Mouse (Mus musculus) forebrain, embryonic 14.5 days (tissue): ENCODE results near the gene Ahnak2. TPM values are rescaled to one million over a fixed set of nuclear protein-coding genes. Genes with fewer than 3 reads are reported as not detected.

Experiments
- ATAC-seq: fragments of 200-750 bp; cut with Nextera tagmentation; 2 replicates; pipeline ENCODE4 v1.8.0; 2017; ENCODE audit warnings: mild to moderate bottlenecking, moderate library complexity
- DNase-seq: peaks from one replicate; pipeline ENCODE4 v3.0.0-alpha.2; 2015; ENCODE audit warnings: low spot score
- H3K27ac ChIP-seq: fragments of 300-500 bp; sonication (generic); 2 replicates; pipeline ENCODE4 v1.5.1; 2014; ENCODE audit warnings: low read depth, mild to moderate bottlenecking, control low read depth, low read length, moderate library complexity
- H3K27me3 ChIP-seq: fragments of 300-500 bp; sonication (generic); replicated peaks from 2 replicates; pipeline ENCODE4 v1.6.1; 2014; ENCODE audit warnings: low read length, control low read depth, mixed read lengths; ENCODE audit not compliant: control insufficient read depth, insufficient read depth
- H3K36me3 ChIP-seq: fragments of 300-500 bp; sonication (generic); 2 replicates; pipeline ENCODE4 v1.6.1; 2014; ENCODE audit warnings: low read length, control low read depth; ENCODE audit not compliant: control insufficient read depth, insufficient read depth
- H3K4me1 ChIP-seq: fragments of 300-500 bp; sonication (generic); 2 replicates; pipeline ENCODE4 v1.6.1; 2014; ENCODE audit warnings: antibody characterized with exemption, low read length, control low read depth; ENCODE audit not compliant: control insufficient read depth, insufficient read depth
- H3K4me2 ChIP-seq: fragments of 300-500 bp; sonication (generic); 2 replicates; pipeline ENCODE4 v1.6.1; 2014; ENCODE audit warnings: mild to moderate bottlenecking, control low read depth, low read length
- H3K4me3 ChIP-seq: fragments of 300-500 bp; sonication (generic); 2 replicates; pipeline ENCODE4 v1.5.1; 2014; ENCODE audit warnings: low read depth, low read length, control low read depth
- H3K9ac ChIP-seq: fragments of 300-500 bp; sonication (generic); 2 replicates; pipeline ENCODE4 v1.6.1; 2014; ENCODE audit warnings: mild to moderate bottlenecking, low read length, control low read depth, moderate library complexity
- H3K9me3 ChIP-seq: fragments of 300-500 bp; sonication (generic); replicated peaks from 2 replicates; pipeline ENCODE4 v1.6.1; 2016; ENCODE audit warnings: low read length, control low read depth, mixed read lengths; ENCODE audit not compliant: control insufficient read depth
- WGBS: fragments of 180-500 bp; shearing (Covaris S2); extraction: QIAGEN DNeasy Blood & Tissue Kit; methylation state at CpG from one replicate; pipeline ENCODE4 v1.1.7; 2014; 5-methylcytosine and 5-hydroxymethylcytosine counted together
- polyA plus RNA-seq: library from polyadenylated mRNA; unstranded; fragments of >200 nt; fragmentation: Nextera tagmentation; extraction: Ambion mirVana; gene quantifications from 2 replicates; pipeline ENCODE4 v1.2.1, GENCODE M21; 2014

Ahnak2 gene
- polyA plus RNA-seq, 1 experiment from 2014 or later, result 0.29 TPM

DNA sequence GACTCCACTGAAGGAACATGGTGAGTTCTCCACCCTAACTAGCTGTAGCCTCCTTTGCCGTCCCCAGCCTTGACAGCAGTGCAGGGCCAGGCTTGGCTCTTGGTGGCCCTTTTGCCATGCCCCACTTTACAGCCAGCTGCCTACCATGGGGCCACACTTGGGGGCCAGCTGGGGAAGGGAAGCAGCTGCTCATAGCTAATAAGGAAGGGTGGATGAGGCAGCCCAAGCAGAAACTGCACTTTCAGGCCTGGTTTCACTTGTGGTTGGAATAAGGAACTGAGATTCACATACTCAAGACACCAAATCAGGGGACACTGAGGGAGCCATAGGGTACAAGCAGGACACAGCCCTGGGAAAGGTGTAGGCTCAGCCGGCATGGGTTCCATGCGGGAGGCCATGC is 40.4 kb downstream of the Ahnak2 start:
- H3K9ac ChIP-seq, result no peak overlapping the region
- no peak overlapping the region for H3K4me3 ChIP-seq
- H3K4me1 ChIP-seq, result no peaks in the 10 kb centered on the region
- no peak overlapping the region for H3K4me2 ChIP-seq
- H3K27ac ChIP-seq, result no peak overlapping the region
- H3K27me3 ChIP-seq, result no peaks in the 10 kb centered on the region
- no peaks in the 10 kb centered on the region for H3K36me3 ChIP-seq
- WGBS, result 82% methylated on average over 3 of the region's 3 CpGs
- H3K9me3 ChIP-seq, result no peaks in the 10 kb centered on the region
- ATAC-seq (no peak), DNase-seq (no peak)

DNA sequence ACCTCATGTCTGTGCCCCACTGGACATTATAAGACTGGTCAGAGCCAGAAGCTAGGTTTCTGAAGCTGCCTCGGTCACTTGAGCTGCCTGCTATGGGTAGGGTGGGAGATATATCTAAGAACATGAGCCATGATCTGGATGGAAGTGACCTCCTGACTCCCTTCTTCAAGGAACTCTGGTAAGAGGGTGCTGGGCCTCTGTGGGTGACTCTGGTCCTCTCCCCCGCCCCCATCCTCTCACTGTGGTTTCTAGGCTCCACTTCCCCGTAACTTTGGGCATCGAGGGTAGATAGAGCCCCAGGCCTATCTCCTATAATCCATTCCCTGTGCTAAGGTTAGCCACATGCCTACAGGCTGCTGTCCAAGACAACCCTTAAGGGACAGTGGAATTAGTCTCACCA is 41.0 kb downstream of the Ahnak2 start:
- no peak for ATAC-seq
- no peak overlapping the region for H3K9ac ChIP-seq
- H3K4me3 ChIP-seq, result no peak overlapping the region
- H3K4me2 ChIP-seq, result no peak overlapping the region
- 88% methylated on average over 4 of the region's 4 CpGs for WGBS
- no peaks in the 10 kb centered on the region for H3K27me3 ChIP-seq
- DNase-seq, result no peak
- no peak overlapping the region for H3K27ac ChIP-seq
- no peaks in the 10 kb centered on the region for H3K36me3 ChIP-seq
- H3K9me3 ChIP-seq, result no peaks in the 10 kb centered on the region
- no peaks in the 10 kb centered on the region for H3K4me1 ChIP-seq

DNA sequence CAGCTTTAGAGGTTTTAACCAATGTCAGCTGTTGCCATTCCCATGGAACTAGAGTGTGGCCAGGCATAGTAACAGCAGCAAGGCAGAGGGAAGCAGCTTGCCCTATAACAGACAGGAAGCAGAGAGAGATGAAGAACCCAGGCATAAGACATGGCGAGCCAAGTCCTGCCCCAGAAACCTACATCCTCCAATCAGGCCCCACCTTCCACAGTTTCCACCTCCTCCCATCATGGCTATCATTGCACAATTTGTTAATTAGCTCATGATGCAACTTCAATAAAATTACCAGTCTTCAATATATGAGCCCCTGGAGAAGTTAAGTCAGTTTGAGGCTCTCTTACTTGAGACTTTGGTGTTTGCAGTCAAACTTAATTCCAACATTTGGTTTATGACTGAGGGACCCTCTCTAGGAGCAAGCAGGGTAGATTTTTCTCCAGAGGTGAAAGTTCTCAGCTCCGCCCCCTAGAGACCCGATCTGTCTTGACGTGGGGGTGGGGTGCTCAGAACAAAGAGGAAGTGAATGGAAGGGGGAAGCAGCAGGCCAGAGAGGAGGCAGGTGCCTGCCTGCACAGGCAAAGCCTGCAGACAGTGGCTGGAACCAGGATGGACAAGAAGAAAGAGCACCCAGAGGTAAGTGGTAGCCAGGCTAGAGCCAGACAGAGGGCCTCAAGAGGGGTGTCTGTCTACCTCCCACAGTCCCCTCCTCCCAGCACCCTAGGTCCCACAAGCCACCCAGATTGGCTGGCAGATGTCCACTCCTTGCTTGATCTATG is 42.1 kb downstream of the Ahnak2 start, which contains the start of gene Pld4:
Pld4 (plus strand) TSS at position 502 of the 773 bp plus-strand sequence.
- Histone ChIP-seq H3K4me2 (no peak within 1 kb of the TSS), H3K9me3 (no peaks in the 10 kb centered on the region), H3K36me3 (no peaks in the 10 kb centered on the region), H3K27ac (no peak within 1 kb of the TSS), H3K4me1 (no peaks in the 10 kb centered on the region), H3K9ac (no peak within 1 kb of the TSS), H3K27me3 (no peaks in the 10 kb centered on the region), H3K4me3 (no peak within 1 kb of the TSS)
- no peak for ATAC-seq
- 52% methylated on average over 4 of the region's 4 CpGs for WGBS
- no peak for DNase-seq

DNA sequence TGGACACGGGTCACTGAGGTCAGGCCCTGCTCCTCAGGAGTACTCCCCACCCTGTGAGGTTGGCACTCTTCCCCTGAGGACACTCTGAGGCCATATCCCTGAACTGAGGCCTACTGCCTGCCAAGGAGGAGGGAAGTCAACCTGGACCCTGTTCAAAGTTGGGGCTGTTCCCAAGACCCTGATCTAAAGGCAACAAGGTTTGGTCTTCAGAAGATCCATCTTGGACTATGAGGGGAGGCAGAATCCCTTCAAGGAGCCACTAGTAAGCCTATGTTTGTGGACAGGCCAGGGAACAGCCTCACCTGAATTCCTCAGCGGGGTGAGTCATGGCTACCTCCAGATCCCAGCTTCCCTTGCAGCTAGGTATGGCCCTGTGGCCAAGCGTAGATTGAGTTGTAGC is 43.0 kb downstream of the Ahnak2 start:
- no peaks in the 10 kb centered on the region for H3K27me3 ChIP-seq
- no peak overlapping the region for H3K4me2 ChIP-seq
- no peaks in the 10 kb centered on the region for H3K9me3 ChIP-seq
- H3K4me3 ChIP-seq, result no peak overlapping the region
- ATAC-seq (no peak), DNase-seq (no peak)
- no peaks in the 10 kb centered on the region for H3K36me3 ChIP-seq
- H3K9ac ChIP-seq, result no peak overlapping the region
- no peak overlapping the region for H3K27ac ChIP-seq
- WGBS, result 88% methylated on average over 3 of the region's 3 CpGs
- no peaks in the 10 kb centered on the region for H3K4me1 ChIP-seq

DNA sequence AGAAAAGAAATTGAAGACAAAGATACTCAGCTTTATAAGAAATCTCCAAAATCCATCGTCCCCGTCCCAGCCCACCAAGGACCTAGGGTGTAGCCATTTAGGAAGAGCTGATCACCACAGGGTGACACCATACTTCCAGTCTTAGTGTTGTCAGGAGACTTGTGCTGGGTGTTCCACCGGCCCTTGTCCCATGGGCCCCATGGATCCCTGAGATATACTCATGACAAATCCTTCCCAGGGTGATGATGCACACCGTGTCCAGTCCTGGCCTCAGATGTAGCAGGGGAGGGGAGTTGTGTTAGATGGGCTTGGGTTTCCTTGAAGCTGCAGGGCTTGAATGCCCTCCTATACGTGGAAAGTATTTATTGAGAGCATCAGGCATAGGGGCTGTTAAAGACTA is 44.6 kb downstream of the Ahnak2 start:
- ATAC-seq, result no peak
- Histone ChIP-seq H3K4me2 (no peak overlapping the region), H3K27ac (no peak overlapping the region), H3K36me3 (no peaks in the 10 kb centered on the region), H3K9me3 (no peaks in the 10 kb centered on the region), H3K27me3 (no peaks in the 10 kb centered on the region), H3K9ac (no peak overlapping the region), H3K4me1 (no peaks in the 10 kb centered on the region), H3K4me3 (no peak overlapping the region)
- WGBS, result 90% methylated on average over 5 of the region's 5 CpGs
- DNase-seq, result no peak

DNA sequence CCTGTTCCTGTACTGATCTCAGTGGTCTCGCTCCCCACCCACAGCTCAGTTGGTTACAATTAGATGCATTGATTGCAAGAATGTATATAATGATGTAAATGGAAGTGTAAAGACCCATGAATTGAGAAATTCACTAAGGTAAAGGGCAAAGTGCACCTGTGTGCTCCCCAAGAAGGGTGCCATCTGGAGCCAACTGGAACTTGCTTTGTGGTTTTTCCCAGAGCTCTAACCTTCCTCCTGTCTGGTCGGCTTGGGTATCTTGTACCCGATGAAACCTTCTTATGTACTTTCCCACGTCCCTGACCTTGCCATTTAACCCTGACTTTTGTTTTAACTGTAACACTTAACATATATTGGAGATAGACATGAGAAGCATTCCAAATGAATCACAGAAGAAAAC is 46.6 kb downstream of the Ahnak2 start:
- H3K9ac ChIP-seq, result no peak overlapping the region
- H3K27me3 ChIP-seq, result no peaks in the 10 kb centered on the region
- 72% methylated on average over 4 of the region's 4 CpGs for WGBS
- H3K4me3 ChIP-seq, result no peak overlapping the region
- no peak for DNase-seq
- no peak for ATAC-seq
- no peaks in the 10 kb centered on the region for H3K9me3 ChIP-seq
- H3K4me1 ChIP-seq, result no peaks in the 10 kb centered on the region
- no peak overlapping the region for H3K27ac ChIP-seq
- no peaks in the 10 kb centered on the region for H3K36me3 ChIP-seq
- H3K4me2 ChIP-seq, result no peak overlapping the region

DNA sequence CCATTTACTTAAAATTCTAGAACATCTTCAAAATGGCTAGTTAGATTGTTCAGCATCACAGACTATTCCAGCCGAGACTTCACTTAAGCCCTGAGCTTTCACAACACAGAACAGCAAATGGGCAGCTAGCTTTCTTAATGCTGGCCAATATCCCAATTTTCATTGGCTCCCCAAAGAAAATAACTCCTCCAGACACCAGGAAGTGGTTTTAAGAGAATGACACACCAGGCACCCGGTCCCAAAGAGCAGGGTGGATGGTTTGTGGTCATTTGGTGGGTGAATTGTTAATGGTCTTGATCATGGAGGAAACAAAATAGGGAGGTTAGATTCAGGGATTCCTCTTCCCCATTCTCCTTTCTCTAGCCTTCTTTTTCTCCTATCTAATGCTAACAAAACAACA is 50.1 kb downstream of the Ahnak2 start:
- ATAC-seq, result no peak
- WGBS, result 68% methylated on average over 2 of the region's 2 CpGs

DNA sequence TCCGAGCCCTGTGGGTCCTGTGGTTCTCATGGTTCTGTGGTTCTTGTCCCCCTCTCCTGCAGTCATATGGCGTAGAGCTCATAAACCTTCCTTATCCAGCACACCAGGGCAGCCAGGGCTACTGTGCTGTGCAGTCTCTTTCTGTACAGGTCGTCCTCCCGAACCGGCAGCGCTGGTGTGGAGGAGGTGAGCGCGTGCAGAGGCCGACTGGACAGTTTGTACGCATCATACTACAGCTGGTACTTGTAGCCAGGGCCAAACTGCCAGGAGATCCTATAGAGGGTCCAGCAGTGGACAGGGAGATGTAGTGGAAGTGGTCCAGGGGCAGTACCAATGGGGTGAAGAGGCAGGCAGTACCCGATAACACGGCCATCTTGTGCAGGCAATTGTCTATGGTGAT is 51.5 kb downstream of the Ahnak2 start:
- H3K4me3 ChIP-seq, result no peak overlapping the region
- WGBS, result 85% methylated on average over 12 of the region's 12 CpGs
- H3K27me3 ChIP-seq, result no peaks in the 10 kb centered on the region
- no peak overlapping the region for H3K4me2 ChIP-seq
- H3K27ac ChIP-seq, result no peak overlapping the region
- DNase-seq (no peak), ATAC-seq (no peak)
- peaks cover 9% of the 10 kb centered on the region; the same call in 1 of the 2 replicates for H3K4me1 ChIP-seq
- no peak overlapping the region for H3K9ac ChIP-seq
- H3K36me3 ChIP-seq, result no peaks in the 10 kb centered on the region
- no peaks in the 10 kb centered on the region for H3K9me3 ChIP-seq

More for the DNA sequence above, 50.1 kb downstream of the Ahnak2 start:
- H3K27me3 ChIP-seq, result no peaks in the 10 kb centered on the region
- no peak overlapping the region for H3K9ac ChIP-seq
- H3K9me3 ChIP-seq, result no peaks in the 10 kb centered on the region
- no peak overlapping the region for H3K4me3 ChIP-seq
- 0 out of 2 replicates have a peak, but pooled peaks cover 5% of the 10 kb centered on the region for H3K4me1 ChIP-seq
- no peak overlapping the region for H3K27ac ChIP-seq
- DNase-seq, result no peak
- H3K36me3 ChIP-seq, result no peaks in the 10 kb centered on the region
- H3K4me2 ChIP-seq, result no peak overlapping the region

DNA sequence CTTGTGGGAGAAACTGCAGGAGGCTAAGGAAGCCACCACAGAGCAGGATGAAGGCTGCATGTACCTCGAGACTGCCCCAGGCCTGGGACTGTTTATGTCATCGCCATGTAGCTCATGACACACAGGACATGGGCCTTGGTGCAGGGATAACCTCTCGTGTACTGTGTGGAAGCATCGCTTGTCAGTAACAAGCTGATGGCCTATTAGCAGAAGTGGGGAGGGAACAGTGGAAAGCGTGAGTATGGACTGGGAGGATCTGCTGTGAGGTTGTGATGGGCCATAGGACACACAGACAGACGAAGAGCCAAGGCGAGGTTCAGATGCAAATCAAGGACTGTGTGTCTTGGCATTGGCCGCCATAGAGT is 54.9 kb downstream of the Ahnak2 start:
- no peak overlapping the region for H3K27ac ChIP-seq
- ATAC-seq, result no peak

More for the DNA sequence above, 54.9 kb downstream of the Ahnak2 start:
- peak overlapping the region; percentile 18; the same call in 1 of the 2 replicates for H3K9ac ChIP-seq
- H3K4me2 ChIP-seq, result no peak overlapping the region
- no peaks in the 10 kb centered on the region for H3K9me3 ChIP-seq
- no peak overlapping the region for H3K4me3 ChIP-seq
- peaks cover 26% of the 10 kb centered on the region for H3K36me3 ChIP-seq
- no peaks in the 10 kb centered on the region for H3K27me3 ChIP-seq
- H3K4me1 ChIP-seq, result peaks cover 9% of the 10 kb centered on the region; the same call in 1 of the 2 replicates
- WGBS, result 78% methylated on average over 8 of the region's 8 CpGs
- no peak for DNase-seq
